Mouse (Mus musculus): ENCODE measurements around the gene Olfr434. TPM values are rescaled to one million over a fixed set of nuclear protein-coding genes. Genes with fewer than 3 reads are reported as not detected.

Olfr434 gene
- total RNA-seq, 2 experiments from 2014 or later, result not detected

Other genes with a start within 250 kb of the Olfr434 start
- not detected for gene Olfr441, start 106.7 kb upstream of the Olfr434 start, total RNA-seq (2021)
- gene Olfr237-ps1, start 66.5 kb upstream of the Olfr434 start, total RNA-seq (2021), result not detected
- gene Olfr437, start 49.7 kb upstream of the Olfr434 start, total RNA-seq (2021), result not detected
- gene Olfr13, start 40.9 kb upstream of the Olfr434 start, total RNA-seq (2021), result not detected
- not detected for gene Olfr435, start 15.9 kb upstream of the Olfr434 start, total RNA-seq (2021)
- not detected for gene Olfr47, start 18.5 kb downstream of the Olfr434 start, total RNA-seq (2021)
- 1 to 10 TPM; 4.2 to 4.3 TPM for gene Arhgef5, start 52.6 kb downstream of the Olfr434 start, total RNA-seq (2021)
- under 1 TPM in 1 of 2 experiments, not detected in 1; 0.35 TPM for gene Nobox, start 96.5 kb downstream of the Olfr434 start, total RNA-seq (2021)

Data from left cerebral cortex, postnatal 14 days (tissue).